Mouse (Mus musculus) C2C12 (cell line): Measurements from ENCODE around the gene Dennd2a.

Source experiments
- CTCF ChIP-seq: IDR thresholded peaks from one replicate; pipeline ENCODE4 v1.5.1; 2011; ENCODE audit not compliant: control insufficient read depth, insufficient read depth, insufficient read length
- MAX ChIP-seq: IDR thresholded peaks from one replicate; pipeline ENCODE4 v1.6.1; 2011; ENCODE audit warnings: mild to moderate bottlenecking, control low read depth

GRCm38 (mm10) chr6:39526797-39527196, 30.9 kb downstream of the Dennd2a start:
- TF ChIP-seq CTCF (no peak), MAX (no peak)
